Mouse (Mus musculus) myocyte (in vitro differentiated cells): Measurements from ENCODE around the gene Ppp6r3. TPM values are rescaled to one million over a fixed set of nuclear protein-coding genes. Genes with fewer than 3 reads are reported as not detected.

ENCODE experiments used
- H3K27me3 ChIP-seq: one replicate; pipeline ENCODE4 v1.6.1; 2011; ENCODE audit not compliant: control insufficient read depth, insufficient read depth, insufficient read length
- H3K36me3 ChIP-seq: one replicate; pipeline ENCODE4 v1.6.1; 2011; ENCODE audit not compliant: control insufficient read depth, insufficient read depth
- H3K4me2 ChIP-seq: one replicate; pipeline ENCODE4 v1.6.1; 2011; ENCODE audit warnings: low read depth, control low read depth
- H3K4me3 ChIP-seq: one replicate; pipeline ENCODE4 v1.5.1; 2011; ENCODE audit warnings: mild to moderate bottlenecking, control low read depth, moderate library complexity
- H3K79me2 ChIP-seq: one replicate; pipeline ENCODE4 v1.6.1; 2011; ENCODE audit not compliant: control insufficient read depth, insufficient read depth
- H3ac ChIP-seq: one replicate; pipeline ENCODE4 v1.6.1; 2011; ENCODE audit not compliant: control insufficient read depth, insufficient read length
- CEBPB ChIP-seq: IDR thresholded peaks from 2 replicates; pipeline ENCODE4 v1.6.1; 2011; ENCODE audit warnings: mild to moderate bottlenecking, moderate library complexity; ENCODE audit not compliant: poor library complexity, insufficient read depth, severe bottlenecking
- E2F4 ChIP-seq: IDR thresholded peaks from one replicate; pipeline ENCODE4 v1.6.1; 2011; ENCODE audit warnings: mild to moderate bottlenecking, control low read depth, moderate library complexity; ENCODE audit not compliant: insufficient read depth
- MAX ChIP-seq: IDR thresholded peaks from one replicate; pipeline ENCODE4 v1.6.1; 2011; ENCODE audit warnings: low read depth, mild to moderate bottlenecking, control low read depth
- MYOD1 ChIP-seq, 3 experiments: IDR thresholded peaks; one replicate each; pipeline ENCODE4 v1.6.1; 2011; ENCODE audit warnings: control low read depth in 2 of 3, low read depth in 2 of 3, mild to moderate bottlenecking in 2 of 3, moderate library complexity in 1 of 3; ENCODE audit not compliant: insufficient read length in 2 of 3, control insufficient read depth in 1 of 3
- MYOG ChIP-seq, 3 experiments: IDR thresholded peaks; one replicate each; pipeline ENCODE4 v1.6.1; 2011; ENCODE audit warnings: control low read depth in 2 of 3, low read depth in 2 of 3, mild to moderate bottlenecking in 2 of 3; ENCODE audit not compliant: insufficient read length in 2 of 3, control insufficient read depth in 1 of 3, insufficient read depth in 1 of 3
- POLR2A ChIP-seq: IDR thresholded peaks from one replicate; pipeline ENCODE4 v1.6.1; 2011; ENCODE audit warnings: low read depth, mild to moderate bottlenecking, control low read depth, moderate library complexity; ENCODE audit not compliant: insufficient read length
- POLR2AphosphoS2 ChIP-seq: IDR thresholded peaks from one replicate; pipeline ENCODE4 v1.6.1; 2011; ENCODE audit warnings: low read depth, control low read depth; ENCODE audit not compliant: insufficient read length
- REST ChIP-seq: IDR thresholded peaks from one replicate; pipeline ENCODE4 v1.6.1; 2011; ENCODE audit warnings: mild to moderate bottlenecking, control low read depth, moderate library complexity; ENCODE audit not compliant: insufficient read depth, insufficient read length
- SRF ChIP-seq: IDR thresholded peaks from one replicate; pipeline ENCODE4 v1.6.1; 2011; ENCODE audit warnings: low read depth; ENCODE audit not compliant: control insufficient read depth, insufficient read length
- TCF12 ChIP-seq: IDR thresholded peaks from one replicate; pipeline ENCODE4 v1.6.1; 2011; ENCODE audit warnings: mild to moderate bottlenecking, control low read depth; ENCODE audit not compliant: poor library complexity, insufficient read depth, severe bottlenecking
- TCF3 ChIP-seq: IDR thresholded peaks from one replicate; pipeline ENCODE4 v1.6.1; 2011; ENCODE audit warnings: low read depth, control low read depth; ENCODE audit not compliant: insufficient read length
- USF1 ChIP-seq: IDR thresholded peaks from one replicate; pipeline ENCODE4 v1.6.1; 2011; ENCODE audit warnings: low read depth, mild to moderate bottlenecking, control low read depth, moderate library complexity
- polyA plus RNA-seq: library from polyadenylated mRNA; unstranded; fragments of >200 nt; fragmentation: generic; extraction: Trizol; gene quantifications from one replicate; pipeline ENCODE4 v1.2.1, GENCODE M21; 2012; ENCODE audit warnings: missing spikeins

The Ppp6r3 gene
- polyA plus RNA-seq, 1 experiment: 20.2 TPM

DNA sequence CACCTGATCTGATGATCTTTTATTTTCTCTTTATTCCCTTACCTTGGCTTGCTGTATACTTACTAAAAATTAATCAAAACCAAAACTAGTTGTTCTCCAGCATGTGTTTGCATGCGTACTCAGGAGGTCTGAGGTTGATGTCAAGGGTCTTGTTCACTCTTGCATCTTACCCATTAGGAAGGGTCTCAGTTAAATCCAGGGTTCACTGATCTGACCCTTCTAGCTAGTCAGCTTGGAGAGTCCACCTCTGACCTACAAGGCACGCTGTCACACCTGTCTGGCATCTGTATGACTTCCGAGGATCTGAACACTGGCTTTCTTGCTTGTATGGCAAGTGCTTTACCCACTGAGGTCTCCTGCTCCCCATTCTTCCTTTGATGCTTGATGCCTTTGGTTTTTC is 124.8 kb downstream of the Ppp6r3 start:
- Histone ChIP-seq H3K4me2 (no peak overlapping the region), H3K79me2 (no peaks in the 10 kb centered on the region), H3ac (no peak overlapping the region), H3K27me3 (no peaks in the 10 kb centered on the region), H3K36me3 (peaks cover 5% of the 10 kb centered on the region), H3K4me3 (no peak overlapping the region)
- TF ChIP-seq SRF (no peak), CEBPB (no peak), MYOD1 (IDR thresholded peaks at IDR 0.05; ENCODE audit: control insufficient read depth in 1 of 3, insufficient read length in 2 of 3, low read depth in 2 of 3) (no peak), MYOG (IDR thresholded peaks at IDR 0.05; ENCODE audit: control insufficient read depth in 1 of 3, insufficient read depth in 1 of 3, insufficient read length in 2 of 3, low read depth in 2 of 3) (no peak), TCF12 (no peak), POLR2AphosphoS2 (no peak), REST (no peak), POLR2A (no peak), USF1 (no peak), E2F4 (no peak), TCF3 (no peak), MAX (no peak)

DNA sequence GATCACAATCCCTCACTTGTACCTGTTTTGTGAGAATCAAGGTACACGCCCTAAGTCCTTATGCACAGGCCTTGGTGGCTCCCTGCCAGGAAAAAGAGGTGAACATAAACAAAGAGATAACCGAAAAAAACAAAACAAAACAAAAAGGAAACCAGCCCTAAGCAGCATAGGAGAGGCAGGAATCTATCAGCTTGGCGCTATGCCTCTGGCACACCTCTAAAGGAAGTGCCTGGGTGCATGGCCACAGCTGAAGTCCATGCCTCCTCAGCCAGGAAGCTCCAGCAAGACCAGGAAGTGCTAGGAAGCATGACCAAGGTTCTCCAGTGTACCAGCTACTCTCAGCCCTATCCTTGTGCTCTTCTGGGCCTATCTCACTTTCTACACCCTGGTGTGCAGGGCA is 126.3 kb downstream of the Ppp6r3 start:
- no peak overlapping the region for H3K4me2 ChIP-seq
- TF ChIP-seq MYOG (IDR thresholded peaks at IDR 0.05; ENCODE audit: control insufficient read depth in 1 of 3, insufficient read depth in 1 of 3, insufficient read length in 2 of 3, low read depth in 2 of 3): no peak
- TF ChIP-seq REST: no peak
- no peak for TF ChIP-seq SRF
- TF ChIP-seq MAX: no peak
- TF ChIP-seq POLR2A: no peak
- no peak for TF ChIP-seq MYOD1 (IDR thresholded peaks at IDR 0.05; ENCODE audit: control insufficient read depth in 1 of 3, insufficient read length in 2 of 3, low read depth in 2 of 3)
- TF ChIP-seq E2F4: no peak
- TF ChIP-seq POLR2AphosphoS2: no peak
- TF ChIP-seq CEBPB: no peak
- no peak for TF ChIP-seq USF1
- no peak for TF ChIP-seq TCF12
- H3K36me3 ChIP-seq: no peaks in the 10 kb centered on the region
- H3K79me2 ChIP-seq: no peaks in the 10 kb centered on the region
- H3K4me3 ChIP-seq: no peak overlapping the region
- H3ac ChIP-seq: no peak overlapping the region
- peaks cover 3% of the 10 kb centered on the region for H3K27me3 ChIP-seq

DNA sequence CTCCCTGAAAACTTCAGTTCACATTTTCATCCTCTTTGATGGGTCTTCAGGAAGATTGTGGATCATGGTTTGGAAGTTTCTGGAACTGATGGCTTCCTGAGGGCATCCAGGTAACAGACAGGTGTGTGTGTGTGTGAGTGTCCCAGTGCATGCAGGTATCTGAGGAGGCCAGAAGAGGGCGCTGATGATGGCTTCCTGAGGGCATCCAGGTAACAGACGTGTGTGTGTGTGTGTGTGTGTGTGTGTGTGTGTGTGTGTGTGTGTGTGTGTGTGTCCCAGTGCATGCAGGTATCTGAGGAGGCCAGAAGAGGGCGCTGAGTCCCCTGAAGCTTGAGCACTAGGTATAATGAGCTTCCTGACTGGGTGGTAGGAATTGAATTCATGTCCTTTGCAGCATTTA is 128.2 kb downstream of the Ppp6r3 start:
- no peaks in the 10 kb centered on the region for H3K36me3 ChIP-seq
- H3ac ChIP-seq: no peak overlapping the region
- no peak for TF ChIP-seq POLR2AphosphoS2
- TF ChIP-seq MYOG (IDR thresholded peaks at IDR 0.05; ENCODE audit: control insufficient read depth in 1 of 3, insufficient read depth in 1 of 3, insufficient read length in 2 of 3, low read depth in 2 of 3): no peak
- no peak for TF ChIP-seq MYOD1 (IDR thresholded peaks at IDR 0.05; ENCODE audit: control insufficient read depth in 1 of 3, insufficient read length in 2 of 3, low read depth in 2 of 3)
- no peak for TF ChIP-seq TCF3
- H3K79me2 ChIP-seq: no peaks in the 10 kb centered on the region
- no peak overlapping the region for H3K4me2 ChIP-seq
- H3K27me3 ChIP-seq: peaks cover 10% of the 10 kb centered on the region
- H3K4me3 ChIP-seq: no peak overlapping the region

DNA sequence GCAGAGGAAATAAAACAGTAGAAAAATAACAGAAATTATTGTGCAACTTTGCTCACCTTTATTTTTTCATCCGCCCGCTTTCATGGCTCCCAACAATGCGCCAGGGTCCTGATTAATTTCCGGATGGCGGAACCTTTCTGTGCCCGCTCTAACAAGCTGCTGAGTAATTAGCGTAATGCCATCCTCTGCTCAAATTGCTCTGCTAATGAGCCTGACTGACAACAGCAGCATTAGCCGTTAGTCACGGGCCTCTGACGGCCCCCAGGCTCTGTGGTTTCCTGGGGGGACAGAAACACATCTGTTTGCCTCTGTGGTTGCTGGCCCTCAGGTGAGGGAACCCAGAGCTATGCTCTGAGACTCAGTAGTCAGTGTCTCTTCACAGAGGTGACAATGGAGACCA is 134.5 kb downstream of the Ppp6r3 start:
- Histone ChIP-seq H3K79me2 (no peaks in the 10 kb centered on the region), H3K4me2 (no peak overlapping the region), H3K4me3 (no peak overlapping the region), H3K36me3 (no peaks in the 10 kb centered on the region), H3K27me3 (peaks cover 29% of the 10 kb centered on the region), H3ac (no peak overlapping the region)
- no peak for TF ChIP-seq REST
- no peak for TF ChIP-seq POLR2A
- TF ChIP-seq E2F4: no peak
- TF ChIP-seq CEBPB: no peak
- TF ChIP-seq TCF3: no peak
- no peak for TF ChIP-seq USF1
- no peak for TF ChIP-seq TCF12
- no peak for TF ChIP-seq POLR2AphosphoS2

DNA sequence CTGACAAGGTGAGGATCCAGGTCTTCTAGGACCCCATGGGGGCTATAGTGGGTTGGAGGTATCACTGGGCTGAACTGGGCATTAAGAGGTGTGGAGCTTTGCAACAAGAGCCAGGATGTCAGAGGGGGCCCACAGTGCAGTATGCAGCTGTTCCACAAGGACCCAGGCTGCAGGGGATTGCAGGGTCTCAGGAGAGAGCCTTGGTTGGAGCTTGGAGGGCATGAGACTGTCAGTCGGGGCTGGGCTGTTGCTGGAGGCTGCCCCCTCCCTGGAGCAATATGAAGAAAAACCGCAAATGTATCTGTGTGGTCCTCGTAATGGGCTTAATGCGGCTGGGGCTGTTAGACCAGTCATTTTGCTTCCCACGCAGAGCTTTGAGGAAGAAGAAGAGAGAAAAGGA is 134.9 kb downstream of the Ppp6r3 start:
- H3K36me3 ChIP-seq: no peaks in the 10 kb centered on the region
- H3K4me2 ChIP-seq: no peak overlapping the region
- H3ac ChIP-seq: no peak overlapping the region
- no peaks in the 10 kb centered on the region for H3K79me2 ChIP-seq
- H3K27me3 ChIP-seq: peaks cover 29% of the 10 kb centered on the region
- TF ChIP-seq SRF: no peak
- no peak for TF ChIP-seq E2F4
- TF ChIP-seq POLR2AphosphoS2: no peak
- TF ChIP-seq TCF12: no peak
- no peak for TF ChIP-seq MAX
- no peak for TF ChIP-seq MYOD1 (IDR thresholded peaks at IDR 0.05; ENCODE audit: control insufficient read depth in 1 of 3, insufficient read length in 2 of 3, low read depth in 2 of 3)
- no peak for TF ChIP-seq CEBPB
- no peak for TF ChIP-seq POLR2A
- TF ChIP-seq USF1: no peak
- no peak for TF ChIP-seq MYOG (IDR thresholded peaks at IDR 0.05; ENCODE audit: control insufficient read depth in 1 of 3, insufficient read depth in 1 of 3, insufficient read length in 2 of 3, low read depth in 2 of 3)
- no peak for TF ChIP-seq REST
- TF ChIP-seq TCF3: no peak
- no peak overlapping the region for H3K4me3 ChIP-seq
